Mouse (Mus musculus): Measurements from ENCODE around the gene Gramd1c. TPM values are rescaled to one million over a fixed set of nuclear protein-coding genes. Genes with fewer than 3 reads are reported as not detected.

Gramd1c gene
- polyA plus RNA-seq (2012; rRNA removed): 0.38 and 0.62 TPM in 2 replicates

DNA sequence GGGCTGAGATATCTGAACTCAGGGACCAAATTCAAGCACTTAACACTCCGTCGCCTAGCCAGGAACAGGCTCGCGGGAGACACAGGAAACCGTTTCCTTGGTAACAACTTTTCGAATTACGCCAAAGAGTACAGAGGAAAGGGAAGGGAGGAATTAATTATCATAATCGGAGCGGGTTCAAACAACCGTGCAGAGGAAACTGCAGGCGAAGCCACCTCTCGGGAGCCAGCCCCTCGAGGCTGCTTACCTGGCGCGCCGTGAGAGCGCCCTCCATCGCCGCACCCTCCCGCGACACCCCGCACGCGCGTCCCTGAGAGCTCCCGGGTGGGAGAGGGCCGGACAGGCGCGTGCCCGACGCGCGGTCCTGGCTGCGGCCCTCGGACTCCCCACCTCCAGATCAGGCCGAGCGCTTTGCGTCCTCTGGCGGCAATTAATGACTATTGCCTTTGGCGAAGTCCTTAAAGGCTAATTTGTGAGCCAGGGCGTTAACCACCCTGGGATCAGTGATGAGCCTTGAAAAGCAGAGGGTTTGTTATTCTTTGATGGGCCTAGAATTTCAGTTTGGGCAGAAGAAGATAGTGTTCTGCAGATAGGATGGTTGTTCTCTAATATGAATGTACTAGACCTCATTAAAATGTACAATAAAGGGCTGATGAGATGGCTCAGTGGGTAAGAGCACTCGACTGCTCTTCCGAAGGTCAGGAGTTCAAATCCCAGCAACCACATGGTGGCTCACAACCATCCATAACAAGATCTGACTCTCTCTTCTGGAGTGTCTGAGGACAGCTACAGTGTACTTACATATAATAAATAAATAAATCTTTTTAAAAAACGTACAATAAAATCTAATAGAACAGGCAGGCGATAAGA is at the start of gene Gramd1c:
TSS of gene Gramd1c (minus strand) at position 321 of the 870 bp plus-strand sequence.
- no peaks in the 10 kb centered on the region for H3K27me3 ChIP-seq (ENCODE audit: control insufficient read depth, insufficient read depth, low read length)
- H3K4me3 ChIP-seq (ENCODE audit: control insufficient read depth, insufficient read depth, low read length): peak within 1 kb of the TSS; percentile 74
- WGBS: 8% methylated on average over 45 of the region's 45 CpGs
- H3K27ac ChIP-seq (ENCODE audit: control insufficient read depth, insufficient read depth, low read length): no peak within 1 kb of the TSS
- H3K4me1 ChIP-seq (replicated peaks; ENCODE audit: control insufficient read depth, insufficient read depth, low read length): peaks cover 6% of the 10 kb centered on the region
- peak; percentile 35 for DNase-seq
- TF ChIP-seq CTCF (IDR thresholded peaks at IDR 0.05; ENCODE audit: borderline replicate concordance, control insufficient read depth, extremely low read depth, insufficient read depth, low read length, poor library complexity) (0 out of 2 replicates have a peak, but pooled peaks have one; percentile 50), POLR2A (IDR thresholded peaks at IDR 0.05; ENCODE audit: control insufficient read depth, extremely low read depth, insufficient read depth, low read length, poor library complexity) (no peak)
- H3K36me3 ChIP-seq (ENCODE audit: control insufficient read depth, insufficient read depth, low read length): no peaks in the 10 kb centered on the region

DNA sequence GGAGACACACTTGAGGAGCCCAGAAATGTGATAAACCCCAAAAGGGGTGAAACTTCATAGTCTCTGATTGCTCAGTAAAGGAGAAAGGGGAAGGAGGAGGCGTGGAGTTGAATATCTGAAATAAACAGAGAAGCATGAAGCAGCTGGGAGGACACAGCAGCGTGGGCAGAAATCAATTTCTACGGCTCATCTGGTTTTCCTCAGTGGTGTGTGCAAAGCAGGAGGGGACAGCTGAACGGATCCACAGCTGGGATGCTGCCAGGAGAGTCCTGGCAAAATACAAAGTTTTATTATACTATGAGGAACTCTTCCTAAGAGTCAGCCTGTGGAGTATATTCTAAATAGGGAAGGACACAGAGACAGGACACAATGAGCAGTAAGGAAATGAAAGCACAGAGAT is 45.9 kb upstream of the Gramd1c start:
- no peak for DNase-seq
- H3K4me3 ChIP-seq (ENCODE audit: control insufficient read depth, insufficient read depth, low read length): no peak overlapping the region
- no peaks in the 10 kb centered on the region for H3K27me3 ChIP-seq (ENCODE audit: control insufficient read depth, insufficient read depth, low read length)
- peaks cover 42% of the 10 kb centered on the region for H3K36me3 ChIP-seq (ENCODE audit: control insufficient read depth, insufficient read depth, low read length)
- TF ChIP-seq CTCF (IDR thresholded peaks at IDR 0.05; ENCODE audit: borderline replicate concordance, control insufficient read depth, extremely low read depth, insufficient read depth, low read length, poor library complexity): no peak
- TF ChIP-seq POLR2A (IDR thresholded peaks at IDR 0.05; ENCODE audit: control insufficient read depth, extremely low read depth, insufficient read depth, low read length, poor library complexity): no peak
- no peaks in the 10 kb centered on the region for H3K4me1 ChIP-seq (replicated peaks; ENCODE audit: control insufficient read depth, insufficient read depth, low read length)
- H3K27ac ChIP-seq (ENCODE audit: control insufficient read depth, insufficient read depth, low read length): no peak overlapping the region
- WGBS: 94% methylated on average over 4 of the region's 4 CpGs

DNA sequence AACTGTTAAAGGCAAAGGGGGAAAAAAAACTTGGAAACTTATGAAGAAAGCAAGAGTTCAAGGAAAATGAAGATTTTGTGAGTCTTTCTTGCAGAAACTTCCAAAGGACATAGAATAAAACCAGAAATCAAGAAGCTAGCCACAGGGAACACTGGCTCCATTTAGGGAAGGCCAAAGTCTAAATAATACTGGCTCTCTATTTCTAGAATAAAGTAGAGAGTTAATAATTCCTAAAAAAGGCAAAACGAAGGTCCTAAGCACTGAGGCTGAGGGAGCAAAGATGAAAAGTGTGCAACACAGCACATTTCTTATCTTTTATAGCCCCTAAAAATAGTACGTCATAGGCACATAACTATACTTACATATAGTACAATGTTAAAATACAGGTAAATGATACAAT is 42.1 kb upstream of the Gramd1c start:
- Histone ChIP-seq H3K4me1 (replicated peaks; ENCODE audit: control insufficient read depth, insufficient read depth, low read length) (no peaks in the 10 kb centered on the region), H3K27ac (ENCODE audit: control insufficient read depth, insufficient read depth, low read length) (no peak overlapping the region), H3K27me3 (ENCODE audit: control insufficient read depth, insufficient read depth, low read length) (no peaks in the 10 kb centered on the region), H3K36me3 (ENCODE audit: control insufficient read depth, insufficient read depth, low read length) (peaks cover 53% of the 10 kb centered on the region), H3K4me3 (ENCODE audit: control insufficient read depth, insufficient read depth, low read length) (no peak overlapping the region)
- no peak for DNase-seq
- WGBS: 98% methylated on average over 2 of the region's 2 CpGs
- TF ChIP-seq CTCF (IDR thresholded peaks at IDR 0.05; ENCODE audit: borderline replicate concordance, control insufficient read depth, extremely low read depth, insufficient read depth, low read length, poor library complexity) (no peak), POLR2A (IDR thresholded peaks at IDR 0.05; ENCODE audit: control insufficient read depth, extremely low read depth, insufficient read depth, low read length, poor library complexity) (no peak)

DNA sequence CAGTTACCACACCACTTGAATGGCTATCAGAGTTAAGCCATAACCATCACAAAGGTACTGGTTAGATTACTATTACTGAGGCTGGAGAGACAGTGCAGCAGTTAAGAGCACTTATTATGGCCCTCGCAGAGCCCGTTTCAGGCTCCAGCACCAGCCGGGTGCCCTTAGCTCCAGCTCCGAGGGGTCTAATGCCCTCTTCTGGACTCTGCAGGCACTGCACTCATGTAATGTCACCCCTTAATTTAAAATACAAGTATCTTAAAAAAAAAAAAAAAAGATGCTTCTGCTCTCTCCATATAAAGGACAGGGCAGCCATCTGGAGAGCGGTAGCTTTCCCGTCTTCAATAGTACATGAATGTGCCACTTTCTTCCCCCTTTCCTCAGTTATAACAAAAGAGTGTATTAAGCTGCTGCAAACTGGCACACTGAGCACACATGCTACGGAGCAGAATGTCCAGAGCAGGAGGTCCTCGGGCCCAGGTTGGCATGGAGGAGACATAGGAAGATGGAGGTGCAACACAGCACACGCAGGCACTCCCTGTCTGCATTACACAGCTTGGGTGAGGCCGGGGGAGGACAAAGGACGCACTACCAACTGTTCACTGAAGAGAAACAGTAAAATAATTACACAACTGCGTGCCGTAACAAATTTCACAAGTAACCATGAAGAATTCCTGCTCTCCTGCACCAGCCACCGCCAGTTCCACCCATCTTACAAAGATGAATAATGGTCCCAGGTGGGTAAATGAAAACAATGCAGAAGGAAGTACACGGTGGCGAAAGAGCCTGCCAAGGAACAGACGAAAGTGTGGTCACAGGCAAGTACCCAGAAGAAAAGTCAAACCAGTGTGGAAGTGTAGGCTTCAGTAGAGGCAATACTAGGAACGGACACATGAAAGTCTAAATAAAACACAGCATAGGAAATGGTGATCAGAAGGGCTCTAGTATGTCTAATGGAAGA is 40.9 kb upstream of the Gramd1c start:
- H3K4me1 ChIP-seq (replicated peaks; ENCODE audit: control insufficient read depth, insufficient read depth, low read length): no peaks in the 10 kb centered on the region
- TF ChIP-seq CTCF (IDR thresholded peaks at IDR 0.05; ENCODE audit: borderline replicate concordance, control insufficient read depth, extremely low read depth, insufficient read depth, low read length, poor library complexity) (no peak), POLR2A (IDR thresholded peaks at IDR 0.05; ENCODE audit: control insufficient read depth, extremely low read depth, insufficient read depth, low read length, poor library complexity) (no peak)
- H3K27ac ChIP-seq (ENCODE audit: control insufficient read depth, insufficient read depth, low read length): no peak overlapping the region
- H3K4me3 ChIP-seq (ENCODE audit: control insufficient read depth, insufficient read depth, low read length): no peak overlapping the region
- no peaks in the 10 kb centered on the region for H3K27me3 ChIP-seq (ENCODE audit: control insufficient read depth, insufficient read depth, low read length)
- peak; percentile 5 for DNase-seq
- 96% methylated on average over 18 of the region's 18 CpGs for WGBS
- H3K36me3 ChIP-seq (ENCODE audit: control insufficient read depth, insufficient read depth, low read length): peaks cover 53% of the 10 kb centered on the region

DNA sequence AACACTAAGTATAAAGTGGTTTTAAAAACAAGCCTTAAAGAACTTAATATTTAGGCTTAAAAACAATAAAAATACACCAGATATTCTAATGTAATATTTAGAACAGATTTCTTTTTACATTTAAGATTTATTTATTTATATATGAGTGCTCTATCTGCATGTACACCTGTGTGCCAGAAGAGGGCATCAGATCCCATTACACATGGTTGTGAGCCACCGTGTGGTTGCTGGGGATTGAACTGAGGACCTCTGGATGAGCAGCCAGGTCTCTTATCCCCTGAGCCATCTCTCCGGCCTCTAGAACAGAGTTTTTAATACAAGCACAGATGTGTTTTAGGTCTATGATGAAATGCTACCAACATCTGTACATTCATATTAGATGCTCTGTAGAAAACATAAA is 39.8 kb upstream of the Gramd1c start:
- Histone ChIP-seq H3K27me3 (ENCODE audit: control insufficient read depth, insufficient read depth, low read length) (no peaks in the 10 kb centered on the region), H3K36me3 (ENCODE audit: control insufficient read depth, insufficient read depth, low read length) (peaks cover 58% of the 10 kb centered on the region), H3K4me1 (replicated peaks; ENCODE audit: control insufficient read depth, insufficient read depth, low read length) (no peaks in the 10 kb centered on the region), H3K4me3 (ENCODE audit: control insufficient read depth, insufficient read depth, low read length) (no peak overlapping the region), H3K27ac (ENCODE audit: control insufficient read depth, insufficient read depth, low read length) (no peak overlapping the region)
- TF ChIP-seq CTCF (IDR thresholded peaks at IDR 0.05; ENCODE audit: borderline replicate concordance, control insufficient read depth, extremely low read depth, insufficient read depth, low read length, poor library complexity) (no peak), POLR2A (IDR thresholded peaks at IDR 0.05; ENCODE audit: control insufficient read depth, extremely low read depth, insufficient read depth, low read length, poor library complexity) (no peak)
- WGBS: 96% methylated on average over 2 of the region's 2 CpGs
- DNase-seq: no peak

DNA sequence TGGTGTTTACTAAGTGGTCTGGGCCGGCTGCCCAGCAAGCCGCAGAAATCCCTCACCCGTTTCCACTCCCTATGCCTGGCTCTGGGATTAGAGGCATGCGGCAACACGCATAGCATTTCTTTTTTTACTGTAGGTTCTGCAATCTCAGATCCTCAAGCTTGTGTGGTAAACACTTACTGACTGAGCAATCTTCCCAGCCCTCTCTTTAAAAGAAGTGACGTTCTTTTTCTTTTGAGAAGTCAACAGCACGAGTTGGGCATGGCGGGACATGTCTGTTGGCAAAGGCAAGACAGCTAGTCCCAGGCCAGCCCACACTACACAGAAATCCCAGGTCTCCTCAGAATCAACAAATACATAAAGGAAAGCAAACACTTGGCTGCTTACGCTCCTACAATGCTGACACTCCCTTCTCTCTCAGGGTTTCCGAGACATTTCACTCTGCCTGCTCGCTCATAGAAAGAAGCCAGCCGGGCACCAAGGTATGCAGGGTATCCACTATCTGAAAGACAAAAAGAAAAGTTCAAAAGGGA is 38.1 kb upstream of the Gramd1c start:
- Histone ChIP-seq H3K27ac (ENCODE audit: control insufficient read depth, insufficient read depth, low read length) (no peak overlapping the region), H3K27me3 (ENCODE audit: control insufficient read depth, insufficient read depth, low read length) (no peaks in the 10 kb centered on the region), H3K4me3 (ENCODE audit: control insufficient read depth, insufficient read depth, low read length) (no peak overlapping the region), H3K4me1 (replicated peaks; ENCODE audit: control insufficient read depth, insufficient read depth, low read length) (no peaks in the 10 kb centered on the region), H3K36me3 (ENCODE audit: control insufficient read depth, insufficient read depth, low read length) (peaks cover 53% of the 10 kb centered on the region)
- no peak for DNase-seq
- 94% methylated on average over 12 of the region's 12 CpGs for WGBS
- TF ChIP-seq POLR2A (IDR thresholded peaks at IDR 0.05; ENCODE audit: control insufficient read depth, extremely low read depth, insufficient read depth, low read length, poor library complexity) (no peak), CTCF (IDR thresholded peaks at IDR 0.05; ENCODE audit: borderline replicate concordance, control insufficient read depth, extremely low read depth, insufficient read depth, low read length, poor library complexity) (no peak)
